Mouse (Mus musculus): Measurements from ENCODE around the gene Rps12-ps3. TPM values are rescaled to one million over a fixed set of nuclear protein-coding genes. Genes with fewer than 3 reads are reported as not detected.

Gene Rps12-ps3
- polyA plus RNA-seq, 1 experiment: 708 TPM

DNA sequence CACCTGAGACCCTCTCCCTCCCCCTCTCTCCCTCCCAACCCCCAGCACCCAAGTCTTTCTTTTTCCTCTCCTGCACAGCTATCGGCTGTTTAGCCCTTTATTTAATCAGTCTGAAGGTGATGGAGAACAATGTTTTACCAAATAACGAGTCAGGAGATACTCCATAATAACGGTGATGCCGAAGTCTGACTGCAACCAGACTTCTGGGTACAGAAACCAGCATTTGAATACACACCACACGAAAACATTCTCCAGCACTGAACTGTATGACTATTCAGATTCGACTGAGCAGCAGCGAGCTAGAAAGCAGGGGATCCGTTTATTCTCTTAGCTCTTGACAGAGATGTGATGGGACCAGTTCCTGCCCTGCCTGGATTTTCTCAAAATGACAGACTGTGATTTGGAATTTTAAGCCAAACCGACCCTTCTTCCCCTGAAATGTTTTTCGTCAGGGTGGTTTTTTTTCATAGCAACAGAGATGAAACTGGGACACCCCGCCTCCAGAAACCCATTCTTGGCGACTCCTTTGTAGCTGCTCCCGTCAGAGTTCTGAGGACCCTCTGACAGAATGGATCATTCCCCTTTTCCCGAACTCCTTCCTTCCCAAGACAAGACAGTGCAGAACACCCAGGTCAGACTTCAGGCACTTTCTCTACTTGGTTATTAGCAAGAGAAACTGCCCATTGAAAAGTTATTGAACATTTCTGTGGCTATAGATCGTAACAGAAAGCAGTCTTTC is 29.2 kb downstream of the Rps12-ps3 start:
- Histone ChIP-seq H3K27ac (ENCODE audit: control insufficient read depth, insufficient read depth, low read depth, low read length) (no peak overlapping the region), H3K36me3 (ENCODE audit: control insufficient read depth, insufficient read depth, low read length) (no peaks in the 10 kb centered on the region), H3K4me1 (ENCODE audit: control insufficient read depth, insufficient read depth, low read length) (no peaks in the 10 kb centered on the region), H3K27me3 (ENCODE audit: control insufficient read depth, insufficient read depth, low read length) (no peaks in the 10 kb centered on the region), H3K4me3 (ENCODE audit: control insufficient read depth, low read depth, low read length) (no peak overlapping the region)
- no peak for TF ChIP-seq CTCF (IDR thresholded peaks at IDR 0.05; ENCODE audit: control insufficient read depth, insufficient read depth, insufficient replicate concordance, low read depth, low read length)
- no peak for TF ChIP-seq POLR2A (IDR thresholded peaks at IDR 0.05; ENCODE audit: control insufficient read depth, low read depth, low read length)

GRCm38 (mm10) chr19:59352760-59353159 is 30.7 kb downstream of the Rps12-ps3 start:
- Histone ChIP-seq H3K4me1 (ENCODE audit: control insufficient read depth, insufficient read depth, low read length) (no peaks in the 10 kb centered on the region), H3K4me3 (ENCODE audit: control insufficient read depth, low read depth, low read length) (no peak overlapping the region), H3K36me3 (ENCODE audit: control insufficient read depth, insufficient read depth, low read length) (no peaks in the 10 kb centered on the region), H3K27ac (ENCODE audit: control insufficient read depth, insufficient read depth, low read depth, low read length) (no peak overlapping the region), H3K27me3 (ENCODE audit: control insufficient read depth, insufficient read depth, low read length) (no peaks in the 10 kb centered on the region)
- no peak for TF ChIP-seq POLR2A (IDR thresholded peaks at IDR 0.05; ENCODE audit: control insufficient read depth, low read depth, low read length)
- TF ChIP-seq CTCF (IDR thresholded peaks at IDR 0.05; ENCODE audit: control insufficient read depth, insufficient read depth, insufficient replicate concordance, low read depth, low read length): no peak

DNA sequence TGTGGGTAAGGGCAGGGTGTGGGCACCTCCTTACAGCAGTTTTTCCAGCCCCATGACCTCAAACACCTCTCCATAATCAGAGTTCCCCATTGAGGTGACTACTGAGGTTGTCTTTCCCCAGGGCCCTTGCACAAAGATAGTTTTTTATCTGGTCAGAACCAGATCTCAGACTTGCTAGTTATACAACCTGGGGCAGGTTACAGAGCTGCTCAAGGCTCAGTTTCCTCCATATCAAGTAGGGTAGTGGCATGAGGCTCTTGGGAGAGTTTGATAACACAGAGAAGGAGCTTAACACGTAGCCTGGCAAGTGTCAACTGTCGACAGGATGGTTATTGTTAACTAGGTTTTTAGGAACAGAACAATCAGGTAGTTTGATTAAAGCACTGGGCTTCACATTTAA is 32.8 kb downstream of the Rps12-ps3 start:
- Histone ChIP-seq H3K27ac (ENCODE audit: control insufficient read depth, insufficient read depth, low read depth, low read length) (no peak overlapping the region), H3K4me3 (ENCODE audit: control insufficient read depth, low read depth, low read length) (no peak overlapping the region)

GRCm38 (mm10) chr19:59356388-59356787 is 34.3 kb downstream of the Rps12-ps3 start:
- no peaks in the 10 kb centered on the region for H3K36me3 ChIP-seq (ENCODE audit: control insufficient read depth, insufficient read depth, low read length)
- no peaks in the 10 kb centered on the region for H3K4me1 ChIP-seq (ENCODE audit: control insufficient read depth, insufficient read depth, low read length)
- H3K27me3 ChIP-seq (ENCODE audit: control insufficient read depth, insufficient read depth, low read length): no peaks in the 10 kb centered on the region
- H3K4me3 ChIP-seq (ENCODE audit: control insufficient read depth, low read depth, low read length): no peak overlapping the region
- H3K27ac ChIP-seq (ENCODE audit: control insufficient read depth, insufficient read depth, low read depth, low read length): no peak overlapping the region
- no peak for TF ChIP-seq CTCF (IDR thresholded peaks at IDR 0.05; ENCODE audit: control insufficient read depth, insufficient read depth, insufficient replicate concordance, low read depth, low read length)
- TF ChIP-seq POLR2A (IDR thresholded peaks at IDR 0.05; ENCODE audit: control insufficient read depth, low read depth, low read length): no peak

More for the DNA sequence above, 32.8 kb downstream of the Rps12-ps3 start:
- Histone ChIP-seq H3K36me3 (ENCODE audit: control insufficient read depth, insufficient read depth, low read length) (no peaks in the 10 kb centered on the region), H3K4me1 (ENCODE audit: control insufficient read depth, insufficient read depth, low read length) (no peaks in the 10 kb centered on the region), H3K27me3 (ENCODE audit: control insufficient read depth, insufficient read depth, low read length) (no peaks in the 10 kb centered on the region)
- no peak for TF ChIP-seq POLR2A (IDR thresholded peaks at IDR 0.05; ENCODE audit: control insufficient read depth, low read depth, low read length)
- TF ChIP-seq CTCF (IDR thresholded peaks at IDR 0.05; ENCODE audit: control insufficient read depth, insufficient read depth, insufficient replicate concordance, low read depth, low read length): no peak

- Histone ChIP-seq H3K36me3 (ENCODE audit: control insufficient read depth, insufficient read depth, low read length) (no peaks in the 10 kb centered on the region), H3K4me1 (ENCODE audit: control insufficient read depth, insufficient read depth, low read length) (no peaks in the 10 kb centered on the region), H3K4me3 (ENCODE audit: control insufficient read depth, low read depth, low read length) (no peak overlapping the region), H3K27me3 (ENCODE audit: control insufficient read depth, insufficient read depth, low read length) (no peaks in the 10 kb centered on the region), H3K27ac (ENCODE audit: control insufficient read depth, insufficient read depth, low read depth, low read length) (no peak overlapping the region)
- TF ChIP-seq POLR2A (IDR thresholded peaks at IDR 0.05; ENCODE audit: control insufficient read depth, low read depth, low read length) (no peak), CTCF (IDR thresholded peaks at IDR 0.05; ENCODE audit: control insufficient read depth, insufficient read depth, insufficient replicate concordance, low read depth, low read length) (no peak)
Measured at GRCm38 (mm10) chr19:59356843-59357595, 34.9 kb downstream of the Rps12-ps3 start.

DNA sequence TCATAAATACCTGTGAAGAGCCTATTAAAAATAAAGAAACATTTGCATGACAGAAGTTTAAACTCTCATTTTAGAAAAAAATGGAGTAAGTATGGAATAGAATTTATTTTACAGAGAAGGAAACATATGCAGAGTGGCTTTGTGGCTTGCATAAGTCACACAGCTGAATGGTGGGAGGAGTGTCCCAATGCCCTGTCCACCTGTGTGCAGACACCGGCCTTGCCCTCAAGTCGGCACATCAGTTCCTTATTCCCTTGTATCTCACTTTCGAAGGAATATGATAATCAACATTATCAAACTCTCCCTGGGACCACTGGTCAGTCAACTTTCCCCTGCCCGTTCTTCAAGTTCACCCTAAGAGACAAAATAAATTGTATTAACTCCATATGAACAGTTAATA is 35.8 kb downstream of the Rps12-ps3 start:
- TF ChIP-seq POLR2A (IDR thresholded peaks at IDR 0.05; ENCODE audit: control insufficient read depth, low read depth, low read length): no peak
- TF ChIP-seq CTCF (IDR thresholded peaks at IDR 0.05; ENCODE audit: control insufficient read depth, insufficient read depth, insufficient replicate concordance, low read depth, low read length): no peak
- H3K36me3 ChIP-seq (ENCODE audit: control insufficient read depth, insufficient read depth, low read length): no peaks in the 10 kb centered on the region

GRCm38 (mm10) chr19:59359202-59359601 is 37.1 kb downstream of the Rps12-ps3 start:
- Histone ChIP-seq H3K4me1 (ENCODE audit: control insufficient read depth, insufficient read depth, low read length) (no peaks in the 10 kb centered on the region), H3K27me3 (ENCODE audit: control insufficient read depth, insufficient read depth, low read length) (no peaks in the 10 kb centered on the region), H3K36me3 (ENCODE audit: control insufficient read depth, insufficient read depth, low read length) (no peaks in the 10 kb centered on the region), H3K27ac (ENCODE audit: control insufficient read depth, insufficient read depth, low read depth, low read length) (no peak overlapping the region), H3K4me3 (ENCODE audit: control insufficient read depth, low read depth, low read length) (no peak overlapping the region)
- TF ChIP-seq CTCF (IDR thresholded peaks at IDR 0.05; ENCODE audit: control insufficient read depth, insufficient read depth, insufficient replicate concordance, low read depth, low read length) (no peak), POLR2A (IDR thresholded peaks at IDR 0.05; ENCODE audit: control insufficient read depth, low read depth, low read length) (no peak)

More for the DNA sequence above, 35.8 kb downstream of the Rps12-ps3 start:
- H3K4me3 ChIP-seq (ENCODE audit: control insufficient read depth, low read depth, low read length): no peak overlapping the region
- H3K27ac ChIP-seq (ENCODE audit: control insufficient read depth, insufficient read depth, low read depth, low read length): no peak overlapping the region
- H3K4me1 ChIP-seq (ENCODE audit: control insufficient read depth, insufficient read depth, low read length): no peaks in the 10 kb centered on the region
- H3K27me3 ChIP-seq (ENCODE audit: control insufficient read depth, insufficient read depth, low read length): no peaks in the 10 kb centered on the region

Data from testis, adult 2 months (tissue).